Comparison of ENCODE assay signal across 14 mouse cellular contexts in genomic region chr2:28912039-28912700, GRCm38 (mm10). TPM values are rescaled to one million over a fixed set of nuclear protein-coding genes. Genes with fewer than 3 reads are reported as not detected.
DNase-seq lines count a peak whose midpoint lies in the region; ATAC-seq and TF ChIP-seq lines count a peak whose summit lies in the region.
"Had no signal": no experiment of that assay in that cellular context is flagged by ENCODE, and none has a peak within 500 bp of the region (broad histone marks: within the 10 kb centered on the region; RNA-seq: fewer than 3 reads in every experiment).

No protein-coding gene starts in this region.

- WGBS in hindbrain, embryonic 12.5 days = 1% methylated on average over 33 of the region's 33 CpGs
- WGBS in midbrain, embryonic 14.5 days = 1% methylated on average over 33 of the region's 33 CpGs
- WGBS in kidney, embryonic 16.5 days = 2% methylated on average over 33 of the region's 33 CpGs

- H3K27ac ChIP-seq in ES-Bruce4 (ENCODE audit: insufficient read depth, low read length) = no peak overlapping the region
- no peak overlapping the region for H3K27ac ChIP-seq in hindbrain, embryonic 12.5 days
- H3K27ac ChIP-seq in midbrain, embryonic 14.5 days (replicated peaks; ENCODE audit: low read depth, low read length) = peak overlapping the region; percentile 87
- H3K27ac ChIP-seq in kidney, embryonic 16.5 days (ENCODE audit: low read length) = no peak overlapping the region
- H3K27ac ChIP-seq: embryonic facial prominence, embryonic 13.5 days had no signal

- no peak for TF ChIP-seq EP300 in ES-Bruce4 (IDR thresholded peaks at IDR 0.05; ENCODE audit: insufficient read depth, low read depth, low read length)

- peaks cover 11% of the 10 kb centered on the region; the same call in 1 of the 2 replicates for H3K27me3 ChIP-seq in ES-Bruce4 (ENCODE audit: control insufficient read depth, insufficient read depth, low read length, poor library complexity, severe bottlenecking)
- H3K27me3 ChIP-seq in hindbrain, embryonic 12.5 days = peaks cover 99% of the 10 kb centered on the region
- peaks cover 83% of the 10 kb centered on the region for H3K27me3 ChIP-seq in midbrain, embryonic 14.5 days (ENCODE audit: control insufficient read depth, insufficient read depth, low read length)
- peaks cover 100% of the 10 kb centered on the region for H3K27me3 ChIP-seq in kidney, embryonic 16.5 days (ENCODE audit: insufficient read depth, low read length)

- no peaks in the 10 kb centered on the region for H3K36me3 ChIP-seq in ES-Bruce4 (ENCODE audit: control insufficient read depth, insufficient read depth, low read length, poor library complexity, severe bottlenecking)
- no peaks in the 10 kb centered on the region for H3K36me3 ChIP-seq in hindbrain, embryonic 12.5 days
- H3K36me3 ChIP-seq in midbrain, embryonic 14.5 days (ENCODE audit: control insufficient read depth, insufficient read depth, low read length) = no peaks in the 10 kb centered on the region
- no peaks in the 10 kb centered on the region for H3K36me3 ChIP-seq in kidney, embryonic 16.5 days (ENCODE audit: insufficient read depth, low read length)
- H3K36me3 ChIP-seq: embryonic facial prominence, embryonic 13.5 days had no signal

- H3K4me2 ChIP-seq in hindbrain, embryonic 12.5 days (replicated peaks) = no peak overlapping the region
- H3K4me2 ChIP-seq in midbrain, embryonic 14.5 days (ENCODE audit: low read length) = peak overlapping the region; percentile 54
- no peak overlapping the region for H3K4me2 ChIP-seq in kidney, embryonic 16.5 days (replicated peaks; ENCODE audit: low read depth, low read length)
- H3K4me2 ChIP-seq: embryonic facial prominence, embryonic 13.5 days; liver, embryonic 11.5 days had no signal

- H3K9me3 ChIP-seq in ES-Bruce4 (replicated peaks; ENCODE audit: control insufficient read depth, insufficient read depth, low read length, poor library complexity, severe bottlenecking) = no peaks in the 10 kb centered on the region
- H3K9me3 ChIP-seq in hindbrain, embryonic 12.5 days (replicated peaks) = no peaks in the 10 kb centered on the region
- H3K9me3 ChIP-seq in midbrain, embryonic 14.5 days (ENCODE audit: control insufficient read depth, low read length) = no peaks in the 10 kb centered on the region
- H3K9me3 ChIP-seq in kidney, embryonic 16.5 days (ENCODE audit: low read length) = no peaks in the 10 kb centered on the region
- H3K9me3 ChIP-seq: embryonic facial prominence, embryonic 13.5 days had no signal

- no peak for ATAC-seq in hindbrain, embryonic 12.5 days (ENCODE audit: low FRiP score)
- ATAC-seq in midbrain, embryonic 14.5 days (ENCODE audit: low FRiP score, low TSS enrichment) = no peak
- ATAC-seq in CD4-positive, CD25-positive, alpha-beta regulatory T cell, adult 4 months = no peak
- no peak for ATAC-seq in kidney, embryonic 16.5 days (ENCODE audit: low FRiP score, low TSS enrichment)

- peak; percentile 50 to 52 for DNase-seq in cerebellum, postnatal 25 days
- no peak for DNase-seq in cerebellum, adult 11-12 months
- peak; percentile 75 for DNase-seq in midbrain, embryonic 14.5 days
- no peak for DNase-seq in lung, postnatal 14 days
- DNase-seq: kidney, postnatal 10 days; lung, postnatal 10 days; right cerebral cortex, adult 18-20 months; thymus, adult 18-20 months had no signal

- TF ChIP-seq POLR2A in ES-Bruce4 (IDR thresholded peaks at IDR 0.05; ENCODE audit: insufficient read depth, low read length) = no peak

- TF ChIP-seq CTCF in ES-Bruce4 (IDR thresholded peaks at IDR 0.05; ENCODE audit: low read depth, low read length) = no peak

- no peak overlapping the region for H3K9ac ChIP-seq in ES-Bruce4 (ENCODE audit: low read depth, poor library complexity, severe bottlenecking)
- H3K9ac ChIP-seq in hindbrain, embryonic 12.5 days = no peak overlapping the region
- H3K9ac ChIP-seq in midbrain, embryonic 14.5 days (replicated peaks; ENCODE audit: low read length) = peak overlapping the region; percentile 59
- H3K9ac ChIP-seq in kidney, embryonic 16.5 days (replicated peaks; ENCODE audit: low read length) = no peak overlapping the region
- H3K9ac ChIP-seq: embryonic facial prominence, embryonic 13.5 days had no signal

- H3K4me1 ChIP-seq in ES-Bruce4 (ENCODE audit: control insufficient read depth, insufficient read depth, low read length) = peaks cover 3% of the 10 kb centered on the region
- H3K4me1 ChIP-seq in hindbrain, embryonic 12.5 days = peaks cover 47% of the 10 kb centered on the region
- peaks cover 29% of the 10 kb centered on the region for H3K4me1 ChIP-seq in midbrain, embryonic 14.5 days (ENCODE audit: control insufficient read depth, insufficient read depth, low read length)
- peaks cover 19% of the 10 kb centered on the region for H3K4me1 ChIP-seq in kidney, embryonic 16.5 days (ENCODE audit: insufficient read depth, low read length)

- peak overlapping the region; percentile 8; the same call in 1 of the 2 replicates for H3K4me3 ChIP-seq in ES-Bruce4 (ENCODE audit: low read depth, low read length)
- 0 out of 2 replicates have a peak overlapping the region, but pooled peaks have one; percentile 11 for H3K4me3 ChIP-seq in hindbrain, embryonic 12.5 days
- peak overlapping the region; percentile 43 for H3K4me3 ChIP-seq in midbrain, embryonic 14.5 days (replicated peaks; ENCODE audit: low read depth, low read length)
- H3K4me3 ChIP-seq in kidney, embryonic 16.5 days (ENCODE audit: low read length) = no peak overlapping the region

RNA-seq across cellular contexts. Expression of gene Barhl1, which starts 4.3 kb away (rescaled TPM):
- polyA plus RNA-seq in ES-Bruce4 (2011; ENCODE audit: insufficient read depth, insufficient read length, low read depth, missing spikeins) = 0.56 TPM in 1 of 2 replicates, not detected in the other
- polyA plus RNA-seq in hindbrain, embryonic 12.5 days (2016; fragmentation: Nextera tagmentation; extraction: Ambion mirVana) = 9.0 and 9.9 TPM in 2 replicates
- polyA plus RNA-seq in midbrain, embryonic 14.5 days (2014; fragmentation: Nextera tagmentation; extraction: Ambion mirVana) = 58.4 and 61.6 TPM in 2 replicates
- not detected for polyA plus RNA-seq in CD4-positive, CD25-positive, alpha-beta regulatory T cell, adult 4 months (2017; shearing (Covaris generic))
- not detected in 2 replicates for polyA plus RNA-seq in kidney, embryonic 16.5 days (2015; fragmentation: Nextera tagmentation; extraction: Ambion mirVana)
- polyA plus RNA-seq: embryonic facial prominence, embryonic 13.5 days; liver, embryonic 11.5 days had no signal

Comparison
In these comparisons a context has a peak if more than half of its experiments do, and no peak if none do; other contexts are left out.
1. DNase-seq: peak in cerebellum, postnatal 25 days (2 of 2) and midbrain, embryonic 14.5 days (single experiment); none in cerebellum, adult 11-12 months (single experiment) and lung, postnatal 14 days (single experiment).